Mouse (Mus musculus): ENCODE results near the gene Fn1. TPM values are rescaled to one million over a fixed set of nuclear protein-coding genes. Genes with fewer than 3 reads are reported as not detected.

Gene Fn1
- polyA plus RNA-seq, 1 experiment from 2014 or later, result 64.7 TPM

- no peaks in the 10 kb centered on the region for H3K4me1 ChIP-seq (ENCODE audit: control insufficient read depth, insufficient read depth, low read length)
- no peak overlapping the region for H3K9ac ChIP-seq (ENCODE audit: low read length)
- H3K27ac ChIP-seq (ENCODE audit: low read depth, low read length), result no peak overlapping the region
- WGBS, result 93% methylated on average over 7 of the region's 7 CpGs
- no peaks in the 10 kb centered on the region for H3K9me3 ChIP-seq (ENCODE audit: control insufficient read depth, low read length)
- no peak for ATAC-seq (ENCODE audit: low FRiP score)
- H3K36me3 ChIP-seq (ENCODE audit: control insufficient read depth, insufficient read depth, low read length), result peaks cover 16% of the 10 kb centered on the region
- H3K27me3 ChIP-seq (ENCODE audit: control insufficient read depth, insufficient read depth, low read length), result no peaks in the 10 kb centered on the region
- H3K4me3 ChIP-seq (ENCODE audit: low read depth, low read length), result no peak overlapping the region
- DNase-seq (ENCODE audit: low spot score, missing footprints), result no peak
- H3K4me2 ChIP-seq, result no peak overlapping the region
Measured at GRCm38 (mm10) chr1:71575987-71576386, 77.0 kb downstream of the Fn1 start.

DNA sequence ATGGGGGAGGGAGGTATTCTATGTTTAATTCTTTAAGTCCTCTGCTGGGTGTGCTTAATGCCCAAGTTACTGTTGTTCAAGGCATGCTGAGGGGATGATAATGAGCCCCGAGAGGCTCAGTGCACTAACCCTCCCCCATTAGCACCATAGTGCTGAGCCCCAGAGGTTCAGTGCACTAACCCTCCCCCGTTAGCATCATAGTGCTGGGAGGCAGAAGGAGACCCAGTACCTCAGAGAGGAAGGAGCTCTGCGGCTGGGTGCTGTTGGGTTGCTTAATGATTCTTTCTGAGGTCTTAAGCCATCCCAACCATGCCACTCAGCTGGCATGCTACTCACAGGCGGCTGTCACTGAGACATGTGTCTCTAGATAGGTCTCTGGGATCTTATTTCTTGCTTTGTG is 82.9 kb downstream of the Fn1 start:
- peak; percentile 53 for DNase-seq (ENCODE audit: low spot score, missing footprints)
- no peak overlapping the region for H3K27ac ChIP-seq (ENCODE audit: low read depth, low read length)
- no peaks in the 10 kb centered on the region for H3K27me3 ChIP-seq (ENCODE audit: control insufficient read depth, insufficient read depth, low read length)
- no peak for ATAC-seq (ENCODE audit: low FRiP score)
- no peak overlapping the region for H3K4me3 ChIP-seq (ENCODE audit: low read depth, low read length)
- H3K4me1 ChIP-seq (ENCODE audit: control insufficient read depth, insufficient read depth, low read length), result no peaks in the 10 kb centered on the region
- no peak overlapping the region for H3K9ac ChIP-seq (ENCODE audit: low read length)
- no peaks in the 10 kb centered on the region for H3K9me3 ChIP-seq (ENCODE audit: control insufficient read depth, low read length)
- 88% methylated on average over 4 of the region's 4 CpGs for WGBS
- no peak overlapping the region for H3K4me2 ChIP-seq
- H3K36me3 ChIP-seq (ENCODE audit: control insufficient read depth, insufficient read depth, low read length), result peaks cover 19% of the 10 kb centered on the region

DNA sequence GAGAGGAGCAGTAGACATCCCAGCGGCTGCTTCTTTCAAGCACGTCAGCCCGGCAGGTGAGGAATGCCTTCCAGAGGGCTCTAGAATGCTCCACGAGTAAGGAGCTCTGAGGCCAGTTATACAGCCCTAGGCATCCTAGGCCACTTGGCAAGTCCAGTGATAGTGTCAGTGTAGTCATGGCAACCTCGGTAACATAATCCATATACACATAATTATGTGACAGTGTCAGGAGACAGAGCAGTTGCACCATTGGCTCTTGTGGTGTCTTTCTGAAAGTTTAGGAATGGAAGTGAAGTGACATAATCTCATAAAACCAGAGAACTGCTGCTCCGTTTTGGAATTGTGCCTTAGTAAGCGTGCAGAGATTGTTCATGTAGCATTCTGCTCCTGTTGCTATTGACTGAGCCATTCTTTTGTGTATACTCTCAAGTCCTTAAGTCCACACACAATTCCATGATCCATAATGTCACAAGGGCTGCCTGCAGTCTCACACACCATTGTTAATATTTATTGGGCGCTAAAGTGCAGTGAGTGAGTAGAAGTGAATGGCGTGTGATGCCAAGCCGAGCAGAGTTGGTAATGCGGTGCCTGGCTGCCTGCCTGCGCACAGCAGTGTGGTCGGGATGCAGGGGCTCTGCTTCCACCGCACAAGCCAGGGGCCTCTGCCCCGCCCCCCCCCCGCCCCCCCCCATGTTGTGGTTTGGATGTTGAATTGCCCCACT is 85.0 kb downstream of the Fn1 start:
- Histone ChIP-seq H3K9ac (ENCODE audit: low read length) (no peak overlapping the region), H3K4me2 (no peak overlapping the region), H3K4me3 (ENCODE audit: low read depth, low read length) (no peak overlapping the region), H3K27me3 (ENCODE audit: control insufficient read depth, insufficient read depth, low read length) (no peaks in the 10 kb centered on the region), H3K4me1 (ENCODE audit: control insufficient read depth, insufficient read depth, low read length) (no peaks in the 10 kb centered on the region), H3K36me3 (ENCODE audit: control insufficient read depth, insufficient read depth, low read length) (peaks cover 18% of the 10 kb centered on the region), H3K9me3 (ENCODE audit: control insufficient read depth, low read length) (no peaks in the 10 kb centered on the region), H3K27ac (ENCODE audit: low read depth, low read length) (no peak overlapping the region)
- ATAC-seq (ENCODE audit: low FRiP score) (no peak), DNase-seq (ENCODE audit: low spot score, missing footprints) (peak; percentile 75)
- 85% methylated on average over 16 of the region's 16 CpGs for WGBS

GRCm38 (mm10) chr1:71564291-71564690 is 88.7 kb downstream of the Fn1 start:
- DNase-seq (ENCODE audit: low spot score, missing footprints) (peak; percentile 31), ATAC-seq (ENCODE audit: low FRiP score) (no peak)
- 94% methylated on average over 7 of the region's 7 CpGs for WGBS
- Histone ChIP-seq H3K9ac (ENCODE audit: low read length) (no peak overlapping the region), H3K36me3 (ENCODE audit: control insufficient read depth, insufficient read depth, low read length) (peaks cover 14% of the 10 kb centered on the region; the same call in 1 of the 2 replicates), H3K27ac (ENCODE audit: low read depth, low read length) (no peak overlapping the region), H3K4me1 (ENCODE audit: control insufficient read depth, insufficient read depth, low read length) (no peaks in the 10 kb centered on the region), H3K4me3 (ENCODE audit: low read depth, low read length) (no peak overlapping the region), H3K9me3 (ENCODE audit: control insufficient read depth, low read length) (no peaks in the 10 kb centered on the region), H3K27me3 (ENCODE audit: control insufficient read depth, insufficient read depth, low read length) (no peaks in the 10 kb centered on the region), H3K4me2 (no peak overlapping the region)

- DNase-seq (ENCODE audit: low spot score, missing footprints), result peak; percentile 69
- H3K4me1 ChIP-seq (ENCODE audit: control insufficient read depth, insufficient read depth, low read length), result no peaks in the 10 kb centered on the region; the same call in 1 of the 2 replicates
- H3K27ac ChIP-seq (ENCODE audit: low read depth, low read length), result no peak overlapping the region
- H3K36me3 ChIP-seq (ENCODE audit: control insufficient read depth, insufficient read depth, low read length), result peaks cover 9% of the 10 kb centered on the region; the same call in 1 of the 2 replicates
- H3K4me3 ChIP-seq (ENCODE audit: low read depth, low read length), result no peak overlapping the region
- WGBS, result 97% methylated on average over 4 of the region's 4 CpGs
- no peak overlapping the region for H3K9ac ChIP-seq (ENCODE audit: low read length)
- ATAC-seq (ENCODE audit: low FRiP score), result no peak
- H3K27me3 ChIP-seq (ENCODE audit: control insufficient read depth, insufficient read depth, low read length), result no peaks in the 10 kb centered on the region
- H3K9me3 ChIP-seq (ENCODE audit: control insufficient read depth, low read length), result no peaks in the 10 kb centered on the region
- H3K4me2 ChIP-seq, result no peak overlapping the region
Measured at GRCm38 (mm10) chr1:71560626-71561025, 92.4 kb downstream of the Fn1 start.

- WGBS, result under 1% methylated on average over 54 of the region's 55 CpGs
- Histone ChIP-seq H3K27me3 (ENCODE audit: control insufficient read depth, insufficient read depth, low read length) (no peaks in the 10 kb centered on the region), H3K4me2 (peak within 1 kb of the TSS; percentile 89), H3K9me3 (ENCODE audit: control insufficient read depth, low read length) (no peaks in the 10 kb centered on the region), H3K4me1 (ENCODE audit: control insufficient read depth, insufficient read depth, low read length) (no peaks in the 10 kb centered on the region; the same call in 1 of the 2 replicates), H3K36me3 (ENCODE audit: control insufficient read depth, insufficient read depth, low read length) (peaks cover 3% of the 10 kb centered on the region; the same call in 1 of the 2 replicates), H3K27ac (ENCODE audit: low read depth, low read length) (no peak within 1 kb of the TSS; the same call in 1 of the 2 replicates), H3K9ac (ENCODE audit: low read length) (peak within 1 kb of the TSS; percentile 75), H3K4me3 (ENCODE audit: low read depth, low read length) (peak within 1 kb of the TSS; percentile 50)
- DNase-seq (ENCODE audit: low spot score, missing footprints) (peak; percentile 98), ATAC-seq (ENCODE audit: low FRiP score) (peak; percentile 100)
Measured at GRCm38 (mm10) chr1:71556688-71557612, 96.0 kb downstream of the Fn1 start, which contains the start of gene Atic. TSS of gene Atic (plus strand) at chr1:71557150.

- no peaks in the 10 kb centered on the region for H3K27me3 ChIP-seq (ENCODE audit: control insufficient read depth, insufficient read depth, low read length)
- ATAC-seq (ENCODE audit: low FRiP score), result no peak
- no peak overlapping the region for H3K9ac ChIP-seq (ENCODE audit: low read length)
- DNase-seq (ENCODE audit: low spot score, missing footprints), result peak; percentile 17
- H3K4me3 ChIP-seq (ENCODE audit: low read depth, low read length), result no peak overlapping the region
- WGBS, result 85% methylated on average over 10 of the region's 10 CpGs
- no peak overlapping the region for H3K4me2 ChIP-seq
- no peaks in the 10 kb centered on the region for H3K4me1 ChIP-seq (ENCODE audit: control insufficient read depth, insufficient read depth, low read length)
- no peaks in the 10 kb centered on the region for H3K9me3 ChIP-seq (ENCODE audit: control insufficient read depth, low read length)
- no peaks in the 10 kb centered on the region for H3K36me3 ChIP-seq (ENCODE audit: control insufficient read depth, insufficient read depth, low read length)
- no peak overlapping the region for H3K27ac ChIP-seq (ENCODE audit: low read depth, low read length)
Measured at GRCm38 (mm10) chr1:71550626-71551195, 102.3 kb downstream of the Fn1 start.

- ATAC-seq (ENCODE audit: low FRiP score) (no peak), DNase-seq (ENCODE audit: low spot score, missing footprints) (peak; percentile 37)
- Histone ChIP-seq H3K27ac (ENCODE audit: low read depth, low read length) (no peak overlapping the region), H3K4me1 (ENCODE audit: control insufficient read depth, insufficient read depth, low read length) (no peaks in the 10 kb centered on the region), H3K27me3 (ENCODE audit: control insufficient read depth, insufficient read depth, low read length) (no peaks in the 10 kb centered on the region), H3K9ac (ENCODE audit: low read length) (no peak overlapping the region), H3K36me3 (ENCODE audit: control insufficient read depth, insufficient read depth, low read length) (no peaks in the 10 kb centered on the region), H3K9me3 (ENCODE audit: control insufficient read depth, low read length) (no peaks in the 10 kb centered on the region), H3K4me2 (no peak overlapping the region), H3K4me3 (ENCODE audit: low read depth, low read length) (no peak overlapping the region)
- WGBS, result 85% methylated on average over 3 of the region's 3 CpGs
Measured at GRCm38 (mm10) chr1:71540437-71540836, 112.6 kb downstream of the Fn1 start.
